ENCODE assay signal across 9 mouse cellular contexts in the genomic region with DNA sequence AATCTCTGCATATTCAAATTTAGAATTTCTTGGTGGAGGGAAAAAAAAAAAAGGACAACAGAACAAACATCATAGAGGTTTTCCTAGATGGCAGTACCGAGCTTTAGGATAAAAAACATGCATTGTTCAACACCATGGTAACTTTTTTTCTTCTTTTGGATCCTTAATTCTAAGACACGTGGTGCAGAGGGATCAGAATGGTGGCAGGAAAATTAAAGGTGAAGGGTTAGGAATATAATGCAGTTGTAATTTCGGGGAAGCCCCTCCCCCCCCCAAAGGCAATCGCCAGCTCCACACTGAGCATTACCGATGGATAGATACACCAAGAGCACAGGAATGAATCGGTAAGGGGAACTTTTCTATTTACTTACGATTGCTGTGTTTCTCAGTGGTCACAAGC. TPM values are rescaled to one million over a fixed set of nuclear protein-coding genes. Genes with fewer than 3 reads are reported as not detected.
A peak's percentile ranks its signal among the peaks of the same experiment; 100 is the strongest.
DNase-seq lines count a peak whose midpoint lies in the region; ATAC-seq and TF ChIP-seq lines count a peak whose summit lies in the region.
"Had no signal": no experiment of that assay in that cellular context is flagged by ENCODE, and none has a peak within 500 bp of the region (broad histone marks: within the 10 kb centered on the region; RNA-seq: fewer than 3 reads in every experiment).

No protein-coding gene starts in this region.

- H3K27me3 ChIP-seq in heart, embryonic 10.5 days (ENCODE audit: insufficient read depth, poor library complexity, severe bottlenecking), result 0 out of 2 replicates have a peak, but pooled peaks cover 1% of the 10 kb centered on the region
- no peaks in the 10 kb centered on the region for H3K27me3 ChIP-seq in hindbrain, embryonic 16.5 days (replicated peaks; ENCODE audit: control insufficient read depth, insufficient read depth, low read length)
- H3K27me3 ChIP-seq in midbrain, postnatal 0 days (ENCODE audit: insufficient read depth, low read length), result peaks cover 4% of the 10 kb centered on the region; the same call in 1 of the 2 replicates

- TF ChIP-seq CTCF in midbrain, postnatal 0 days (IDR thresholded peaks at IDR 0.05), result peak; percentile 58

- H3K4me1 ChIP-seq in heart, embryonic 10.5 days, result peaks cover 28% of the 10 kb centered on the region
- H3K4me1 ChIP-seq in hindbrain, embryonic 16.5 days (ENCODE audit: control insufficient read depth, insufficient read depth, low read depth, low read length), result peaks cover 13% of the 10 kb centered on the region
- 0 out of 2 replicates have a peak, but pooled peaks cover 2% of the 10 kb centered on the region for H3K4me1 ChIP-seq in midbrain, postnatal 0 days (ENCODE audit: insufficient read depth, low read length)

- no peaks in the 10 kb centered on the region for H3K36me3 ChIP-seq in heart, embryonic 10.5 days
- no peaks in the 10 kb centered on the region for H3K36me3 ChIP-seq in hindbrain, embryonic 16.5 days (ENCODE audit: control insufficient read depth, insufficient read depth, low read length)
- H3K36me3 ChIP-seq in midbrain, postnatal 0 days (ENCODE audit: insufficient read depth, low read length), result no peaks in the 10 kb centered on the region

- no peak for ATAC-seq in hindbrain, embryonic 16.5 days
- ATAC-seq in midbrain, postnatal 0 days (ENCODE audit: low FRiP score), result no peak

- peak overlapping the region; percentile 96 for H3K27ac ChIP-seq in heart, embryonic 10.5 days
- H3K27ac ChIP-seq in hindbrain, embryonic 16.5 days (ENCODE audit: low read depth, low read length), result no peak overlapping the region; the same call in 1 of the 2 replicates
- no peak overlapping the region for H3K27ac ChIP-seq in midbrain, postnatal 0 days (ENCODE audit: low read depth, low read length)

- WGBS in heart, embryonic 10.5 days, result 2% methylated on average over 7 of the region's 7 CpGs
- WGBS in hindbrain, embryonic 16.5 days, result 0% methylated on average over 7 of the region's 7 CpGs
- WGBS in midbrain, postnatal 0 days, result 0% methylated on average over 7 of the region's 7 CpGs

- peak overlapping the region; percentile 77 for H3K4me3 ChIP-seq in heart, embryonic 10.5 days
- H3K4me3 ChIP-seq in hindbrain, embryonic 16.5 days (ENCODE audit: low read length), result peak overlapping the region; percentile 49
- peak overlapping the region; percentile 76 for H3K4me3 ChIP-seq in midbrain, postnatal 0 days (ENCODE audit: low read depth, low read length)

- no peak for DNase-seq in heart, embryonic 10.5 days (ENCODE audit: low spot score)
- no peak for DNase-seq in heart, adult 8-10 months (ENCODE audit: low spot score)
- DNase-seq in embryo, embryonic 11 days, result peak; percentile 61
- peak; percentile 53 for DNase-seq in midbrain, postnatal 0 days (ENCODE audit: low spot score)
- no peak for DNase-seq in urinary bladder, postnatal 25 days (ENCODE audit: low spot score)
- DNase-seq in thymus, postnatal 4 days, result no peak
- DNase-seq in urinary bladder, adult 2 months (ENCODE audit: low spot score), result no peak

- H3K4me2 ChIP-seq in hindbrain, embryonic 16.5 days (ENCODE audit: low read length), result peak overlapping the region; percentile 87
- peak overlapping the region; percentile 96 for H3K4me2 ChIP-seq in midbrain, postnatal 0 days (ENCODE audit: low read depth, low read length, poor library complexity, severe bottlenecking)

- H3K9ac ChIP-seq in hindbrain, embryonic 16.5 days (ENCODE audit: low read depth, low read length), result peak overlapping the region; percentile 69
- no peak overlapping the region for H3K9ac ChIP-seq in midbrain, postnatal 0 days (replicated peaks; ENCODE audit: low read length, poor library complexity, severe bottlenecking)

- no peaks in the 10 kb centered on the region for H3K9me3 ChIP-seq in heart, embryonic 10.5 days
- H3K9me3 ChIP-seq in hindbrain, embryonic 16.5 days (ENCODE audit: control insufficient read depth, low read length), result no peaks in the 10 kb centered on the region
- H3K9me3 ChIP-seq in midbrain, postnatal 0 days (ENCODE audit: low read length), result no peaks in the 10 kb centered on the region

RNA-seq across cellular contexts. Expression of a gene that starts 2.2 kb away (rescaled TPM):
- polyA plus RNA-seq in heart, embryonic 10.5 days (2016; fragmentation: Nextera tagmentation; extraction: Ambion mirVana), result 27.4 and 71.7 TPM in 2 replicates
- total RNA-seq in heart, adult 8-10 months (2022), result 10 to 100 TPM; 17.6 to 23.8 (median 21.2) TPM
- 11.7 and 14.6 TPM in 2 replicates for polyA plus RNA-seq in hindbrain, embryonic 16.5 days (2015; fragmentation: Nextera tagmentation; extraction: Ambion mirVana)
- 40.9 and 53.4 TPM in 2 replicates for total RNA-seq in midbrain, postnatal 0 days (2014; rRNA removed)
- 12.3 and 12.9 TPM in 2 replicates for polyA plus RNA-seq in midbrain, postnatal 0 days (2015; fragmentation: Nextera tagmentation; extraction: Ambion mirVana)
- polyA plus RNA-seq in urinary bladder, adult 2 months (2012; rRNA removed), result 155 and 162 TPM in 2 replicates
- total RNA-seq: hematopoietic stem cell, adult 5-6 weeks had no signal

Comparison
In these comparisons a context has a peak if more than half of its experiments do, and no peak if none do; other contexts are left out.
1. DNase-seq: peak in embryo, embryonic 11 days (single experiment) and midbrain, postnatal 0 days (single experiment); none in heart, embryonic 10.5 days (single experiment), heart, adult 8-10 months (single experiment), urinary bladder, postnatal 25 days (single experiment), thymus, postnatal 4 days (single experiment) and urinary bladder, adult 2 months (single experiment).
2. Peak in every context shown above with its lines, with median percentiles within 50 percentile points of each other: H3K4me3 ChIP-seq.